Mouse (Mus musculus): Measurements from ENCODE around the gene Faap20.

DNA sequence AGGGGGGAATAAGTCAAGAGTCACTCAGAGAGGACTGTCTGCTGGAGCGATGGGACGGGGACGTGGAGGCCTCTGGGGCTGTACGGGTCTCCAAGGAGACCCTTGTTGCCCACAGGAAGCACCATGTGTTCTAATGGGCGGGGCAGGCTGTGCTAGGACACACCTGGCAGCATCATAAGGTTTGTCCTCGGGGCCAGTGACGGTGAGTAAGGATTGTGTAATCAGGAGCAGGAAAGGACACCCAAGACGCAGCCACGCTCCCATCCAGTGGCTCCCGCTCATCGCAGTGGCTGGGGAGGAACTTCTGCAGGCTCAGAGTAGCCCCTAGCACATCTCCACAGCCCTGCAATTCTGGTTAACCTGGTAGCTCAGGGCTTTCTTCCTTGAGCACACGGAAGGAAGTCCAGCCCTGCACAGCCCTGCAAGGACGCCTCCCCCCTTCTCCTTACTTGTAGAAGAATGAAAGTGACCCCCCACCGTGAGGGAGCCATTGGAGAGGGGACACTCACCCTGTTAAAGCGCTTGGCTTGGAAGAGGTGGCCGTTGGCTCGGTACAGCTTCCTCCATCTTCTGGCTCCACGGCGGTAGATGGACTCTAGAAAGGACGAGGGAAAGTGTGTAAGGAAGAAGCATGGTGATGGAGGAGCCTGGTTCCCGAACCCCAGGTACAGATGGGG is 51.0 kb downstream of the Faap20 start:
- TF ChIP-seq CTCF (IDR thresholded peaks at IDR 0.05; ENCODE audit: low read depth, low read length) = no peak
- TF ChIP-seq POLR2A (IDR thresholded peaks at IDR 0.05; ENCODE audit: insufficient read depth, low read length) = no peak
- no peak for TF ChIP-seq EP300 (IDR thresholded peaks at IDR 0.05; ENCODE audit: insufficient read depth, low read depth, low read length)
